In the genomic region with DNA sequence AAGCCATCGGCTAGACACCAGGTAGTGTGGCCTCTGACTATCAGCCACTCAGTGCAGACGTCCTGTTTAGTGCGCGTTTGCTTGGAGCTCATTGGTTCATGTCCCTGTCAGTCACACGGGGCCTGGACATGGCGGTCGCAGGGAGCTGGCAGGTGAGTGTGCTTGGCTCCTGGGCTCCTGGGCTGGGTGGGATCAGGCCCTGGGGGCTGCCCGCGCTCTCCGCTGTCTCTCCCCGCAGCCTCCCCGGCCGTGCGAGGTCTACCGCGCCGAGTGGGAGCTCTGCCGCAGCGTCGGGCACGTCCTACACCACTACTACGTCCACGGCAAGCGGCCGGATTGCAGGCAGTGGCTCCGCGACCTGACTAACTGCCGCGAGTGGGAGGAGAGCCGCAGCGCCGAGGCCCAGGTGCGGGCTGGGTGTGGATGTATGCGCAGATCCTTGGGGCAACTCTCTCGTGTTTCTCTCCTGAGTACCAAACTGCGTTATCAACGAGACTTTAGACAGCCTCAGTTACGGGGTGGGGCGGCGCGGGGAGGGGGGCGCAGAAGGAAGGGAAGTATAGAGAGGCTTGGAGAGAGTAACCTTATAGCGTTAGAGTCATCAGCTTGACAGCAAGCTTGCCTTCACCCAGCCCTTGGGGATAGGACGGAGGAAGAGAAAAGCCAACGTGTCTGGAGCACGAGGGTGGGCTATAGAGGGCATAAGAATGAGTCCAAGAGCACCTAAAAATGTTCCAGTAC, we compare ENCODE assay signal across 8 mouse cellular contexts. TPM values are rescaled to one million over a fixed set of nuclear protein-coding genes. Genes with fewer than 3 reads are reported as not detected.
A peak's percentile ranks its signal among the peaks of the same experiment; 100 is the strongest.
DNase-seq lines count a peak whose midpoint lies in the region; ATAC-seq lines count a peak whose summit lies in the region.

Gene 2510002D24Rik (plus strand): TSS at position 111 of the 741 bp plus-strand sequence.
Gene Gm28539 (plus strand): TSS at position 117 of the 741 bp plus-strand sequence.

- H3K4me3 ChIP-seq in forebrain, embryonic 11.5 days (ENCODE audit: low read depth, low read length) = peak within 1 kb of the TSS; percentile 87
- peak within 1 kb of the TSS; percentile 95 for H3K4me3 ChIP-seq in heart, embryonic 16.5 days (ENCODE audit: low read length)
- H3K4me3 ChIP-seq in liver, embryonic 15.5 days (replicated peaks) = peak within 1 kb of the TSS; percentile 85
- peak within 1 kb of the TSS; percentile 71 for H3K4me3 ChIP-seq in neural tube, embryonic 12.5 days

- H3K27ac ChIP-seq in forebrain, embryonic 11.5 days (ENCODE audit: low read depth, low read length) = no peak within 1 kb of the TSS
- peak within 1 kb of the TSS; percentile 55; the same call in 1 of the 2 replicates for H3K27ac ChIP-seq in heart, embryonic 16.5 days (ENCODE audit: low read length)
- H3K27ac ChIP-seq in liver, embryonic 15.5 days (replicated peaks) = peak within 1 kb of the TSS; percentile 78
- H3K27ac ChIP-seq in neural tube, embryonic 12.5 days = no peak within 1 kb of the TSS

- H3K9me3 ChIP-seq in forebrain, embryonic 11.5 days (ENCODE audit: control insufficient read depth, low read length) = no peaks in the 10 kb centered on the region
- no peaks in the 10 kb centered on the region for H3K9me3 ChIP-seq in heart, embryonic 16.5 days (replicated peaks; ENCODE audit: control insufficient read depth, low read length)
- no peaks in the 10 kb centered on the region for H3K9me3 ChIP-seq in liver, embryonic 15.5 days (replicated peaks)
- H3K9me3 ChIP-seq in neural tube, embryonic 12.5 days = no peaks in the 10 kb centered on the region

- H3K27me3 ChIP-seq in forebrain, embryonic 11.5 days (ENCODE audit: control insufficient read depth, insufficient read depth, low read length) = no peaks in the 10 kb centered on the region
- H3K27me3 ChIP-seq in heart, embryonic 16.5 days (ENCODE audit: control insufficient read depth, insufficient read depth, low read length) = no peaks in the 10 kb centered on the region
- H3K27me3 ChIP-seq in liver, embryonic 15.5 days = no peaks in the 10 kb centered on the region
- no peaks in the 10 kb centered on the region for H3K27me3 ChIP-seq in neural tube, embryonic 12.5 days (replicated peaks)

- H3K4me1 ChIP-seq in forebrain, embryonic 11.5 days (replicated peaks; ENCODE audit: control insufficient read depth, insufficient read depth, low read length) = 0 out of 2 replicates have a peak, but pooled peaks cover 3% of the 10 kb centered on the region
- peaks cover 4% of the 10 kb centered on the region; the same call in 1 of the 2 replicates for H3K4me1 ChIP-seq in heart, embryonic 16.5 days (ENCODE audit: control insufficient read depth, insufficient read depth, low read length)
- peaks cover 8% of the 10 kb centered on the region for H3K4me1 ChIP-seq in liver, embryonic 15.5 days (replicated peaks)
- H3K4me1 ChIP-seq in neural tube, embryonic 12.5 days = 0 out of 2 replicates have a peak, but pooled peaks cover 5% of the 10 kb centered on the region

- H3K9ac ChIP-seq in forebrain, embryonic 11.5 days (ENCODE audit: low read length) = peak within 1 kb of the TSS; percentile 84
- peak within 1 kb of the TSS; percentile 97 for H3K9ac ChIP-seq in heart, embryonic 16.5 days (ENCODE audit: low read length)
- peak within 1 kb of the TSS; percentile 92 for H3K9ac ChIP-seq in liver, embryonic 15.5 days
- peak within 1 kb of the TSS; percentile 84 for H3K9ac ChIP-seq in neural tube, embryonic 12.5 days

- peak; percentile 82 to 85 for DNase-seq in CD8-positive naive resting alpha-beta T cell, adult 2 months (ENCODE audit: low read depth in 2 of 2, low spot score in 2 of 2)
- peak; percentile 93 for DNase-seq in c-Kit-positive CD71-positive TER-119-negative erythroid progenitor cells, embryonic 14.5 days (ENCODE audit: low read depth)
- peak; percentile 90 for DNase-seq in forebrain, embryonic 11.5 days (ENCODE audit: low spot score)
- peak; percentile 98 for DNase-seq in kidney, postnatal 36 days
- peak; percentile 91 for DNase-seq in telencephalon, adult 2 months (ENCODE audit: low read depth, low spot score)

- H3K36me3 ChIP-seq in forebrain, embryonic 11.5 days (ENCODE audit: control insufficient read depth, insufficient read depth, low read length) = peaks cover 2% of the 10 kb centered on the region; the same call in 1 of the 2 replicates
- H3K36me3 ChIP-seq in heart, embryonic 16.5 days (ENCODE audit: control insufficient read depth, insufficient read depth) = peaks cover 25% of the 10 kb centered on the region
- H3K36me3 ChIP-seq in liver, embryonic 15.5 days (replicated peaks) = peaks cover 54% of the 10 kb centered on the region
- H3K36me3 ChIP-seq in neural tube, embryonic 12.5 days = peaks cover 30% of the 10 kb centered on the region

- peak within 1 kb of the TSS; percentile 72 for H3K4me2 ChIP-seq in forebrain, embryonic 11.5 days (ENCODE audit: low read depth, low read length, severe bottlenecking)
- peak within 1 kb of the TSS; percentile 88 for H3K4me2 ChIP-seq in heart, embryonic 16.5 days (ENCODE audit: low read depth, low read length)
- peak within 1 kb of the TSS; percentile 81 for H3K4me2 ChIP-seq in liver, embryonic 15.5 days
- peak within 1 kb of the TSS; percentile 75 for H3K4me2 ChIP-seq in neural tube, embryonic 12.5 days (replicated peaks)

- WGBS in forebrain, embryonic 11.5 days = under 1% methylated on average over 46 of the region's 46 CpGs
- under 1% methylated on average over 46 of the region's 46 CpGs for WGBS in heart, embryonic 16.5 days
- under 1% methylated on average over 46 of the region's 46 CpGs for WGBS in liver, embryonic 15.5 days (ENCODE audit: insufficient replicate concordance)
- WGBS in neural tube, embryonic 12.5 days = 1% methylated on average over 46 of the region's 46 CpGs

- ATAC-seq in forebrain, embryonic 11.5 days (replicated peaks; ENCODE audit: low FRiP score) = peak; percentile 98
- peak; percentile 96 for ATAC-seq in heart, embryonic 16.5 days (replicated peaks; ENCODE audit: extremely low read depth, insufficient read depth, low FRiP score)
- peak; percentile 98 for ATAC-seq in liver, embryonic 15.5 days (ENCODE audit: insufficient read depth)
- ATAC-seq in neural tube, embryonic 12.5 days (ENCODE audit: low FRiP score, low read depth) = peak; percentile 93

RNA-seq across cellular contexts. Expression of gene 2510002D24Rik, which starts in this region (rescaled TPM):
- polyA plus RNA-seq in forebrain, embryonic 11.5 days (2014; fragmentation: Nextera tagmentation; extraction: Ambion mirVana) = 23.9 and 28.2 TPM in 2 replicates
- 39.6 and 40.0 TPM in 2 replicates for polyA plus RNA-seq in heart, embryonic 16.5 days (2015; fragmentation: Nextera tagmentation; extraction: Ambion mirVana)
- polyA plus RNA-seq in liver, embryonic 15.5 days (2015; fragmentation: Nextera tagmentation; extraction: Ambion mirVana) = 19.1 and 19.9 TPM in 2 replicates
- polyA plus RNA-seq in neural tube, embryonic 12.5 days (2016; fragmentation: Nextera tagmentation; extraction: Ambion mirVana) = 25.5 and 27.0 TPM in 2 replicates

RNA-seq across cellular contexts. Expression of gene Gm28539, which starts in this region (rescaled TPM):
- not detected in 2 replicates for polyA plus RNA-seq in forebrain, embryonic 11.5 days (2014; fragmentation: Nextera tagmentation; extraction: Ambion mirVana)
- not detected in 2 replicates for polyA plus RNA-seq in heart, embryonic 16.5 days (2015; fragmentation: Nextera tagmentation; extraction: Ambion mirVana)
- polyA plus RNA-seq in liver, embryonic 15.5 days (2015; fragmentation: Nextera tagmentation; extraction: Ambion mirVana) = not detected in 2 replicates
- 0.23 TPM in 1 of 2 replicates, not detected in the other for polyA plus RNA-seq in neural tube, embryonic 12.5 days (2016; fragmentation: Nextera tagmentation; extraction: Ambion mirVana)

Comparison
In these comparisons a context has a peak if more than half of its experiments do, and no peak if none do; other contexts are left out.
1. H3K27ac ChIP-seq: peak in heart, embryonic 16.5 days (single experiment) and liver, embryonic 15.5 days (single experiment); none in forebrain, embryonic 11.5 days (single experiment) and neural tube, embryonic 12.5 days (single experiment).
2. Peak in every context shown above with its lines, with median percentiles within 50 percentile points of each other: DNase-seq, ATAC-seq, H3K4me2 ChIP-seq, H3K4me3 ChIP-seq and H3K9ac ChIP-seq.